Mouse (Mus musculus) lung, adult 2 months (tissue): ENCODE data around the gene Mroh3. TPM values are rescaled to one million over a fixed set of nuclear protein-coding genes. Genes with fewer than 3 reads are reported as not detected.

Source experiments
- DNase-seq: peaks from one replicate; pipeline ENCODE4 v3.0.0; 2022
- H3K4me1 ChIP-seq: fragments of 200-500 bp; 2 replicates; pipeline ENCODE4 v1.6.1; 2011; ENCODE audit warnings: low read length; ENCODE audit not compliant: control insufficient read depth, insufficient read depth
- H3K4me3 ChIP-seq: fragments of 200-500 bp; replicated peaks from 2 replicates; pipeline ENCODE3; 2011; ENCODE audit warnings: low read depth, mild to moderate bottlenecking, control low read depth, low read length; ENCODE audit errors: extremely low read depth
- CTCF ChIP-seq: fragments of 200-500 bp; IDR thresholded peaks from 2 replicates; pipeline ENCODE4 v1.5.1; 2011; ENCODE audit warnings: mild to moderate bottlenecking, low read length, control low read depth; ENCODE audit not compliant: insufficient read depth
- POLR2A ChIP-seq: fragments of 200-500 bp; IDR thresholded peaks from 2 replicates; pipeline ENCODE4 v1.6.1; 2011; ENCODE audit warnings: low read depth, mild to moderate bottlenecking, control low read depth, low read length, borderline replicate concordance; ENCODE audit errors: extremely low read depth
- WGBS: fragments of 180-500 bp; shearing (Covaris S2); methylation state at CpG from one replicate; pipeline ENCODE4 v1.1.7; 2018; 5-methylcytosine and 5-hydroxymethylcytosine counted together
- polyA plus RNA-seq: library from polyadenylated mRNA; depleted of rRNA; stranded (reverse); fragments of >200 nt; gene quantifications from 2 replicates; pipeline ENCODE4 v1.2.3, GENCODE M21; 2012

Mroh3 gene
- polyA plus RNA-seq, 1 experiment: 0.14 TPM

- Histone ChIP-seq H3K4me3 (no peak overlapping the region), H3K4me1 (no peaks in the 10 kb centered on the region)
- no peak for DNase-seq
- TF ChIP-seq POLR2A (no peak), CTCF (no peak)
- 90% methylated on average over 5 of the region's 5 CpGs for WGBS
These were observed 22.6 kb downstream of the Mroh3 start for GRCm38 (mm10) chr1:136190033-136190432.

GRCm38 (mm10) chr1:136179511-136180001 is 33.1 kb downstream of the Mroh3 start:
- WGBS: 55% methylated on average over 2 of the region's 2 CpGs
- H3K4me1 ChIP-seq: peaks cover 8% of the 10 kb centered on the region
- no peak for DNase-seq
- TF ChIP-seq CTCF (no peak), POLR2A (no peak)
- no peak overlapping the region for H3K4me3 ChIP-seq

- Histone ChIP-seq H3K4me3 (no peak overlapping the region), H3K4me1 (peaks cover 11% of the 10 kb centered on the region)
- WGBS: 38% methylated on average over 6 of the region's 6 CpGs
- DNase-seq: no peak
- TF ChIP-seq CTCF (no peak), POLR2A (no peak; the same call in 1 of the 2 replicates)
These were observed 33.9 kb downstream of the Mroh3 start for GRCm38 (mm10) chr1:136178741-136179140.

GRCm38 (mm10) chr1:136177085-136177484 is 35.5 kb downstream of the Mroh3 start:
- WGBS: 49% methylated on average over 2 of the region's 2 CpGs
- peaks cover 11% of the 10 kb centered on the region for H3K4me1 ChIP-seq
- no peak overlapping the region for H3K4me3 ChIP-seq
- TF ChIP-seq POLR2A: peak; percentile 6; the same call in 1 of the 2 replicates
- TF ChIP-seq CTCF: no peak
- peak; percentile 23 for DNase-seq

- H3K4me1 ChIP-seq: peaks cover 11% of the 10 kb centered on the region
- no peak overlapping the region for H3K4me3 ChIP-seq
- DNase-seq: peak; percentile 20
- WGBS: 51% methylated on average over 6 of the region's 6 CpGs
- no peak for TF ChIP-seq POLR2A
- peak; percentile 72 for TF ChIP-seq CTCF
These were observed 37.4 kb downstream of the Mroh3 start for GRCm38 (mm10) chr1:136175183-136175582.

GRCm38 (mm10) chr1:136174101-136174606 is 38.5 kb downstream of the Mroh3 start:
- TF ChIP-seq CTCF (no peak), POLR2A (no peak; the same call in 1 of the 2 replicates)
- 31% methylated on average over 13 of the region's 13 CpGs for WGBS
- no peak overlapping the region for H3K4me3 ChIP-seq
- peaks cover 11% of the 10 kb centered on the region for H3K4me1 ChIP-seq
- no peak for DNase-seq

- no peak for DNase-seq
- WGBS: 88% methylated on average over 12 of the region's 12 CpGs
- no peak for TF ChIP-seq CTCF
- no peak for TF ChIP-seq POLR2A
- Histone ChIP-seq H3K4me3 (no peak overlapping the region), H3K4me1 (peaks cover 5% of the 10 kb centered on the region)
These were observed 39.9 kb downstream of the Mroh3 start for GRCm38 (mm10) chr1:136172696-136173095.

- peak; percentile 58 for DNase-seq
- WGBS: 8% methylated on average over 5 of the region's 5 CpGs
- TF ChIP-seq POLR2A (no peak), CTCF (peak; percentile 98)
- H3K4me3 ChIP-seq: no peak overlapping the region
- peaks cover 3% of the 10 kb centered on the region for H3K4me1 ChIP-seq
These were observed 42.5 kb downstream of the Mroh3 start for GRCm38 (mm10) chr1:136170109-136170508.

GRCm38 (mm10) chr1:136167657-136168056 is 45.0 kb downstream of the Mroh3 start:
- DNase-seq: no peak
- Histone ChIP-seq H3K4me1 (no peaks in the 10 kb centered on the region), H3K4me3 (no peak overlapping the region)
- peak; percentile 53 for TF ChIP-seq CTCF
- TF ChIP-seq POLR2A: no peak
- WGBS: 69% methylated on average over 8 of the region's 8 CpGs

GRCm38 (mm10) chr1:136165436-136165835 is 47.2 kb downstream of the Mroh3 start:
- Histone ChIP-seq H3K4me3 (no peak overlapping the region), H3K4me1 (no peaks in the 10 kb centered on the region)
- no peak for DNase-seq
- 68% methylated on average over 2 of the region's 2 CpGs for WGBS
- TF ChIP-seq CTCF (no peak), POLR2A (no peak)
